Mouse (Mus musculus) forebrain, embryonic 13.5 days (tissue): ENCODE results near the gene Sco2. TPM values are rescaled to one million over a fixed set of nuclear protein-coding genes. Genes with fewer than 3 reads are reported as not detected.
A peak's percentile ranks its signal among the peaks of the same experiment; 100 is the strongest.

Source experiments
- ATAC-seq: fragments of 200-750 bp; cut with Nextera tagmentation; 2 replicates; pipeline ENCODE4 v1.8.0; 2017
- H3K27ac ChIP-seq: fragments of 300-500 bp; sonication (generic); 2 replicates; pipeline ENCODE4 v1.5.1; 2015; ENCODE audit warnings: inconsistent platforms, mild to moderate bottlenecking, moderate library complexity
- H3K27me3 ChIP-seq: fragments of 300-500 bp; sonication (generic); 2 replicates; pipeline ENCODE4 v1.6.1; 2015; ENCODE audit warnings: mild to moderate bottlenecking, inconsistent platforms
- H3K36me3 ChIP-seq: fragments of 300-500 bp; sonication (generic); 2 replicates; pipeline ENCODE4 v1.6.1; 2015; ENCODE audit warnings: mild to moderate bottlenecking, inconsistent platforms; ENCODE audit not compliant: poor library complexity, severe bottlenecking
- H3K4me1 ChIP-seq: fragments of 300-500 bp; sonication (generic); 2 replicates; pipeline ENCODE4 v1.6.1; 2015; ENCODE audit warnings: inconsistent platforms
- H3K4me2 ChIP-seq: fragments of 300-500 bp; sonication (generic); 2 replicates; pipeline ENCODE4 v1.6.1; 2015; ENCODE audit warnings: inconsistent platforms, mild to moderate bottlenecking, moderate library complexity
- H3K4me3 ChIP-seq: fragments of 300-500 bp; sonication (generic); 2 replicates; pipeline ENCODE4 v1.5.1; 2015; ENCODE audit warnings: mild to moderate bottlenecking, inconsistent platforms
- H3K9ac ChIP-seq: fragments of 300-500 bp; sonication (generic); 2 replicates; pipeline ENCODE4 v1.6.1; 2015; ENCODE audit warnings: mild to moderate bottlenecking, inconsistent platforms
- H3K9me3 ChIP-seq: fragments of 300-500 bp; sonication (generic); replicated peaks from 2 replicates; pipeline ENCODE4 v1.6.1; 2016; ENCODE audit warnings: inconsistent platforms
- WGBS: fragments of 180-500 bp; shearing (Covaris S2); methylation state at CpG from one replicate; pipeline ENCODE4 v1.1.7; 2015; 5-methylcytosine and 5-hydroxymethylcytosine counted together
- polyA plus RNA-seq: library from polyadenylated mRNA; unstranded; fragments of >200 nt; fragmentation: Nextera tagmentation; extraction: Ambion mirVana; gene quantifications from 2 replicates; pipeline ENCODE4 v1.2.1, GENCODE M21; 2015

The Sco2 gene
- polyA plus RNA-seq, 1 experiment from 2014 or later, result 4.0 TPM

DNA sequence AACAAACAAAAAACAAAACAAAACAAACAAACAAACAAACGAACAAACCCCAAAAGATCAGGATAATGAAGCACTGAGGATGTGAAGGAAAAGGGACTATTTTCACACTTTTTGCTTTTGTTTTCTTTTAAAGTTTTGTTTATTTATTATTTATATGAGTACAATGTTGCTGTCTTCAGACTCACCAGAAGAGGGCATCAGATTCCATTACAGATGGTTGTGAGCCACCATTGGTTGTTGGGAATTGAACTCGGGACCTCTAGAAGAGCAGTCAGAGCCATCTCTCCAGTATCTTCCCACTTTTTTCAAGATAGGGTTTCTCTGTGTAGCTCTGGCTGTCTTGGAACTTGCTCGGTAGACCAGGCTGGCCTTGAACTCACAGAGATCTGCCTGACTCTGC, 30.3 kb downstream of the Sco2 start:
- Histone ChIP-seq H3K27ac (no peak overlapping the region), H3K4me2 (no peak overlapping the region), H3K4me3 (no peak overlapping the region), H3K9ac (no peak overlapping the region), H3K4me1 (no peaks in the 10 kb centered on the region), H3K27me3 (no peaks in the 10 kb centered on the region), H3K9me3 (no peaks in the 10 kb centered on the region), H3K36me3 (no peaks in the 10 kb centered on the region)
- WGBS, result 86% methylated on average over 3 of the region's 3 CpGs
- ATAC-seq, result no peak

DNA sequence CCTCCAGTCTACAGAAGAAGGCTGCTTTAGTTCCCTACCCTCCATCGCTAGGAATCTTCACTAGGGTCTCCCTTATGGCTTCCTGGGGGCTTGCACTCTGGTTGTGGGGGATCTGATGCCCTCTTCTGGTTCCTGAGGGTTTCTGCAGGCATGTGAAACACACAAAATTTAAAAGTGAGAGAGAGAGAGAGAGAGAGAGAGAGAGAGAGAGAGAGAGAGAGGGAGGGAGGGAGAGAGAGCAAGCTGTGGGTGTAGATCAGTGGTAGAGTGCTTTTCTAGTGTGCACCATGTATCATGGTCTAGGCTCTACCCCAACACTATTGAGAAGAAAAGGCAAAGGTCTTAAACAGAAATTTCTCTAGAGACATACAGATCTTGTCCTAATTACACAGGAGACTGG, 32.0 kb downstream of the Sco2 start:
- Histone ChIP-seq H3K9me3 (no peaks in the 10 kb centered on the region), H3K27ac (no peak overlapping the region), H3K4me1 (no peaks in the 10 kb centered on the region), H3K36me3 (no peaks in the 10 kb centered on the region), H3K27me3 (no peaks in the 10 kb centered on the region), H3K9ac (no peak overlapping the region), H3K4me3 (no peak overlapping the region), H3K4me2 (no peak overlapping the region)
- ATAC-seq, result no peak
- 54% methylated on average over 1 of the region's 1 CpGs for WGBS

DNA sequence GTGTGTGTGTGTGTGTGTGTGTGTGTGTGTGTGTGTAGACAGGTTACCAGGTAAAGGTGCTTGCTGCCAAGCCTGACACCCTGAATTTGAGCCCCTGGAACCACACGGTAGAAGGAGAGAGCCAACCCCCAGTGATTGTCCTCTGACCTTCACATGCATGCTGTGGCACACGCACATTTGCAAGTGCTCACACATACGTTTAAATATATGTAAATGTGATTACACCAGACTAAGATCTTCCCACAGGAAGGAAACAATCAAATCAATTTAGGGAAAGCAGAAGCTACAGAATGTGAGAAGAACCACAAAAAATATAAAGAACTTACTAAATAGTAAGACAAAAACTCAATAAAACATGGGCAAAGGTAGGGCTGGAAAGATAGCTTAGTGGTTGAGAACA, 33.5 kb downstream of the Sco2 start:
- H3K4me3 ChIP-seq, result no peak overlapping the region
- no peak for ATAC-seq
- H3K4me1 ChIP-seq, result no peaks in the 10 kb centered on the region
- H3K36me3 ChIP-seq, result no peaks in the 10 kb centered on the region
- H3K4me2 ChIP-seq, result no peak overlapping the region
- no peak overlapping the region for H3K27ac ChIP-seq
- H3K9ac ChIP-seq, result no peak overlapping the region
- no peaks in the 10 kb centered on the region for H3K9me3 ChIP-seq
- no peaks in the 10 kb centered on the region for H3K27me3 ChIP-seq
- WGBS, result 92% methylated on average over 3 of the region's 3 CpGs

DNA sequence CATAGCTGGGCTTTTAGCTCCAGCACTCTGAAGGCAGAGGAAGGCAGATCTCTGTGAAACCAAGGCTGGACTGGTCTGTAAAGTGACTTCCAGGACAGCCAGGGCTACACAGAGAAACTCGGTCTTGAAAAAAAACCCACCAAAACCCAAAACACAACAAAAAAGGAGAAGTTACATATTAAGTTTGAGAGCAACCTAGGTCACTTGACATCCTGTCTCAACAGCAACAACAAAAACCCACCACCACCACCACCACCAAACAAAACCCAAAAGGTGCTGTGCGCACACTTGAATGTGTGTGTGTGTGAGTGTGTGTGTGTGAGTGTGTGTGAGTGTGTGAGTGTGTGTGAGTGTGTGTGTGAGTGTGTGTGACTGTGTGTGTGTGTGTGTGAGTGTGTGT, 34.0 kb downstream of the Sco2 start:
- Histone ChIP-seq H3K4me2 (no peak overlapping the region), H3K9ac (no peak overlapping the region), H3K4me1 (no peaks in the 10 kb centered on the region), H3K27me3 (no peaks in the 10 kb centered on the region), H3K36me3 (no peaks in the 10 kb centered on the region), H3K4me3 (no peak overlapping the region), H3K9me3 (no peaks in the 10 kb centered on the region), H3K27ac (no peak overlapping the region)
- 86% methylated on average over 2 of the region's 2 CpGs for WGBS
- ATAC-seq, result no peak

DNA sequence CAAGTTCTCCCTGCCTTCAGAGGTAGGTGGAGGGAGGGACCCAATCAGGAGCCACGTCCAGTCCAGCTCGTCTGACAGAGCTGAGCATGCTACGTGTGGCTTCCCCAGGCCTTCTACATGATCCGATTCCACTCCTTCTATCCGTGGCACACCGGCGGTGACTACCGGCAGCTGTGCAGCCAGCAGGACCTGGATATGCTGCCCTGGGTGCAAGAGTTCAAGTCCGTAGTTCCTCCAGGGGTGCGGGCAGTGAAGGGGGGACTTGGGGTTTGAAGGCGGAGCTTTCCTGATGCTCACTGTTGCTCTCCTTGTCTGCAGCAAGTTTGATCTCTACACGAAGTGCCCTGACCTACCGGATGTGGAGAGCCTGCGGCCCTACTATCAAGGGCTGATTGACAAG, 37.2 kb downstream of the Sco2 start:
- no peak overlapping the region for H3K4me2 ChIP-seq
- no peaks in the 10 kb centered on the region for H3K4me1 ChIP-seq
- no peaks in the 10 kb centered on the region for H3K36me3 ChIP-seq
- 86% methylated on average over 14 of the region's 14 CpGs for WGBS
- H3K9me3 ChIP-seq, result no peaks in the 10 kb centered on the region
- H3K27ac ChIP-seq, result no peak overlapping the region
- H3K4me3 ChIP-seq, result no peak overlapping the region
- ATAC-seq, result no peak
- no peak overlapping the region for H3K9ac ChIP-seq
- no peaks in the 10 kb centered on the region for H3K27me3 ChIP-seq

DNA sequence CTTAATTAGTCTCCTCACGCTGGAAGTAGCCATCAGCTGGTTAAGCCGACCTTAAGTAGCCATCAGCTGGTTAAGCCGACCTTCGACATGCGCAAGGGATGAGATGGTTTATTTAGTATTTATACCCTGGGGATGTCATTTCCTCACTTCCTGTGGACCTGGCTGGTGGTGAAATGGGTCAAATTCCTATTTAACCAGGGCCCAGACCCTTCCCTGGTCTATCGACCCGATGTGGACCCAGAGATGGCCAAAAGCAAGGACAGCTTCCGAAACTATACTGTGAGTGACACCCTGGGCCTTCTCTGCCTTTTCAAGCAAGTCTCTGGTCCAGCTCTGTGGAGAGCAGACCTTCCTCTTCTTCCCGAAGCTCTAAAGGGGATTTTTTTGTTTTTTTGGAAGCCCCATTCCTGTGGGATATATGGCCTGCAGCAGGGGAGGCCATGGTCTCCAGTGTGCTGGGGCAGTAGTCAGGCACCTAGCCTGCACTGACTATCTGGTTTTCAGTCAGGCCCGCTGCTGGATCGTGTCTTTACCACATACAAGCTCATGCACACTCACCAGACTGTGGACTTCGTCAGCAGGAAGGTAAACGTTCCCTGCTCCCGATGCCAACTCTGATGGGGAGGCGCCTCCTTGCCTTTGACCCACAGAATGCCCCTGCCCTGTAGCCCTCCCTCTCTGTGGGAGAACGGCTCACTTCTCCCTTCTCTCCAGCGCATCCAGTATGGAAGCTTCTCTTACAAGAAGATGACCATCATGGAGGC, 38.7 kb downstream of the Sco2 start:
- no peak overlapping the region for H3K4me2 ChIP-seq
- no peak overlapping the region; the same call in 1 of the 2 replicates for H3K9ac ChIP-seq
- no peak overlapping the region for H3K4me3 ChIP-seq
- no peaks in the 10 kb centered on the region for H3K27me3 ChIP-seq
- 83% methylated on average over 17 of the region's 17 CpGs for WGBS
- no peak for ATAC-seq
- no peaks in the 10 kb centered on the region for H3K4me1 ChIP-seq
- no peak overlapping the region for H3K27ac ChIP-seq
- H3K9me3 ChIP-seq, result no peaks in the 10 kb centered on the region
- no peaks in the 10 kb centered on the region for H3K36me3 ChIP-seq

DNA sequence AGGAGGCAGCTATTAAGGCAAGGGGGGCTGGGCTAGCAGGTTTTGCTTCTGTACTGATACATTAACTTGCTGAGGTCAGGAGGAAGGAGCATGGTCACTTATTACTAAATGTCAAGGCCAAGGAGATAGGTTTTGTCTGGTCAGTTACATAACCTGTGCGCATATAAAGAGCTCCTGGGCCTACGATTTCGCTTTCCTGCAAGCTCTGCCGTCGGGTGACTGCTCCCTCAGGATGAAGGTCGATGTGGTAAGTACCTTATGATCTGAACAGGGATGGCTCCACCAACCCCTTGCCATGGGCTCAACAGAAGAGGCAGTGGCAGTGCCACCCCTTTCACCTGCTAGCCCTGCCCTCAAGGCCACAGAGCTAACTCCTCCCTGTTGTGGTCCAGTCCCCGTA, 39.4 kb downstream of the Sco2 start, which contains the start of gene Miox:
TSS of gene Miox (plus strand) at position 128 of the 400 bp plus-strand sequence.
- WGBS, result 90% methylated on average over 7 of the region's 7 CpGs
- H3K4me1 ChIP-seq, result no peaks in the 10 kb centered on the region
- ATAC-seq, result no peak

DNA sequence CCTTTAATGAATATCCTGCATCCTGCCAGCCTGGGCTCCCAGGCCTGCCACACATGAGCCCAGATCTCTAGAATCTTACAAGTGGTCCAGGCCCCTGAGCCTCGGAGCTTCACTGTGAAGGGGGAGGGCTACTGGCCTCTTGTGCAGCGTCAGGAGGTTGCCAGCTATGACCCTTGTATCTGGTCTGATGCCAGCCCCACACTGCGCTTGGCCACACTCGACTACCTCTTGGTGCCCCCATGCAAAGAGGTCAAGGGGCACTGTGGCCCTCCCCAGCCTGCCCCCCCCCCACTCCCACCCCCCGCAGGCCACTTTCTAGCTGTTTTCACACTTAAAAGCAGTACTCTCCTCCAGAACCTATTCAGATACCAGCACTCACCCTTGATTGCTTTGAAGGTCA, 47.2 kb downstream of the Sco2 start:
- 63% methylated on average over 5 of the region's 5 CpGs for WGBS
- Histone ChIP-seq H3K9ac (no peak overlapping the region), H3K27ac (no peak overlapping the region), H3K4me1 (peaks cover 6% of the 10 kb centered on the region), H3K4me3 (no peak overlapping the region), H3K36me3 (no peaks in the 10 kb centered on the region), H3K9me3 (no peaks in the 10 kb centered on the region), H3K4me2 (no peak overlapping the region), H3K27me3 (peaks cover 14% of the 10 kb centered on the region)
- ATAC-seq, result no peak

More for the DNA sequence above, 39.4 kb downstream of the Sco2 start, which contains the start of gene Miox:
- no peaks in the 10 kb centered on the region for H3K9me3 ChIP-seq
- no peak within 1 kb of the TSS for H3K4me3 ChIP-seq
- H3K4me2 ChIP-seq, result no peak within 1 kb of the TSS
- no peaks in the 10 kb centered on the region for H3K36me3 ChIP-seq
- no peak within 1 kb of the TSS; the same call in 1 of the 2 replicates for H3K9ac ChIP-seq
- H3K27ac ChIP-seq, result no peak within 1 kb of the TSS
- no peaks in the 10 kb centered on the region for H3K27me3 ChIP-seq

DNA sequence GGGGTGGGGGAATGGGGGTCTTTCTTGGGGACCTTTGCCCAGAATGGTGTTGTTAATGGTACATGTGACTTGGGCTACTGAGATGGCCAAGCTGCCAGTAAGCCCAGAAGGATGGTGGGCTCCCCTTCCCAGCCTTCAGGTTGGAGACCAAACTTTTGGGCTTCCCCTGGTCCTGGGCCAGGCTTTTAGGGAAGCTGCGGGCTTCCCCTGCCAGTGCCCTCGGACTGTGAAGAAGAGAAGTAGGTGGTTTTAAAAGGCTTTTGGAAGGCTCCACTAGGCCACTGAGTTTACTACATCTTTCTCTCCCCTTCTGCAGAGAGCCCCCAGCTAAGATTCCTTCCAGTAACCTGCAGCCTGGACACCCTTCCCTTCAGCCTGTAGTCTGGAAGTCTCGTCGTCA, 50.0 kb downstream of the Sco2 start:
- Histone ChIP-seq H3K9me3 (no peaks in the 10 kb centered on the region), H3K27ac (no peak overlapping the region), H3K4me3 (no peak overlapping the region), H3K36me3 (no peaks in the 10 kb centered on the region), H3K27me3 (peaks cover 17% of the 10 kb centered on the region), H3K4me2 (no peak overlapping the region), H3K4me1 (peaks cover 6% of the 10 kb centered on the region), H3K9ac (no peak overlapping the region)
- ATAC-seq, result no peak
- 83% methylated on average over 4 of the region's 4 CpGs for WGBS

DNA sequence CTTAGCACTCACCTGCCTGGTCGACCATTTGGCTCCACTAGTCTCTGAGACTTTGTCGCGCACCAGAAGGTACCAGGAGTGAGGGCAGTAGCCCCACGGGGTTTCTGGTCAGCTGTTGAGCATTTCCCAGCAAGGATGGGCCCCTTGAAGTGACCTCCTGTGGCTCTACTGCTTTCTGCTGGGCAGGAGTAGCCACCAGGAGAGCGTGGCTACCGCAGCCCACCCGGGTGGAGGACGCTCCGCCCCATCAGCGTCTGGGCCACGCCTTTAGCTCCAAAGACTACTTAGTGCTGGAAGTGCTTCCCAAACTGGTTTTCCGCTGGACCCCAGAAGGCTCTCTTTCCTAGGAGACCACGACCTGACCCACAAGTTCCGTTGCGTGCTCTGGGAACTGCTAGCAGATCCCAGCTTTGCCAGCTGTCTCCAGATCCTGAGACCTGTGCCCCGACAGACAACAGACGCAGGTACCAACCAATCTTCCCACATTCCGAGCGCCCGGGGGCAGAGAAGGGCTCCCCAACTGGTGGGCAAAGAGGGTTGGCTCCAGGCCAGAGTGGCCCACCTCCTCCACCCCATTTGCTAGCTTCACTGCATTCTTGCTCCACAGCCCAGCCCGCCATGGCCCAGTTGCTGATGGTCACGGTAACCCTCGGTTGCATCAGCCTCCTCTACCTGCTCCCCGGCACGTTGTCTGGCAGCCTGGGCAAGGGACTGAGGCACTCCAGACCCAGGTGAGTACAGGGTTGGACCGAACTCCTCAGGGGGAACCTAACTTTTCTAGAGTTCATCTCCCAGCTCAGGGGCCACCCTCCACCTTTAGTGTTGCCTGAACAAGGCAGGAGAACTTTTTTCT, 50.8 kb downstream of the Sco2 start, which contains the start of gene Adm2:
TSS of gene Adm2 (plus strand) at position 51 of the 853 bp plus-strand sequence.
- H3K9ac ChIP-seq, result no peak within 1 kb of the TSS
- no peak for ATAC-seq
- peak within 1 kb of the TSS; percentile 42 for H3K4me2 ChIP-seq

More for the DNA sequence above, 50.8 kb downstream of the Sco2 start, which contains the start of gene Adm2:
- Histone ChIP-seq H3K9me3 (no peaks in the 10 kb centered on the region), H3K27ac (no peak within 1 kb of the TSS), H3K36me3 (no peaks in the 10 kb centered on the region), H3K27me3 (peaks cover 17% of the 10 kb centered on the region), H3K4me1 (peaks cover 6% of the 10 kb centered on the region), H3K4me3 (peak within 1 kb of the TSS; percentile 3; the same call in 1 of the 2 replicates)
- WGBS, result 7% methylated on average over 26 of the region's 26 CpGs
